Mouse (Mus musculus): ENCODE results near the gene Mrpl24. TPM values are rescaled to one million over a fixed set of nuclear protein-coding genes. Genes with fewer than 3 reads are reported as not detected.

The Mrpl24 gene
- polyA plus RNA-seq, 1 experiment = 69.7 TPM

GRCm38 (mm10) chr3:87934026-87934425, 14.7 kb downstream of the Mrpl24 start:
- TF ChIP-seq CEBPB (IDR thresholded peaks at IDR 0.05; ENCODE audit: low read depth) (no peak), MYOD1 (IDR thresholded peaks at IDR 0.05; ENCODE audit: control insufficient read depth, insufficient read length, low read depth) (no peak), CTCF (IDR thresholded peaks at IDR 0.05; ENCODE audit: control insufficient read depth, insufficient read depth, insufficient read length) (no peak), FOSL1 (IDR thresholded peaks at IDR 0.05; ENCODE audit: insufficient read depth, low read length, poor library complexity, severe bottlenecking) (no peak), MAX (IDR thresholded peaks at IDR 0.05) (no peak), USF1 (IDR thresholded peaks at IDR 0.05; ENCODE audit: low read depth) (no peak), MYOG (IDR thresholded peaks at IDR 0.05; ENCODE audit: control insufficient read depth, extremely low read depth, insufficient read length) (no peak)

GRCm38 (mm10) chr3:87934501-87934900, 15.2 kb downstream of the Mrpl24 start:
- H3K79me2 ChIP-seq (ENCODE audit: control insufficient read depth, insufficient read depth) = peaks cover 99% of the 10 kb centered on the region
- H3K27me3 ChIP-seq (ENCODE audit: control insufficient read depth, insufficient read depth, insufficient read length) = no peaks in the 10 kb centered on the region
- H3ac ChIP-seq (ENCODE audit: control insufficient read depth, insufficient read length, low read depth) = no peak overlapping the region
- peaks cover 80% of the 10 kb centered on the region for H3K36me3 ChIP-seq (ENCODE audit: control insufficient read depth, insufficient read depth)
- no peak overlapping the region for H3K4me3 ChIP-seq (ENCODE audit: insufficient read depth, poor library complexity, severe bottlenecking)
- H3K79me3 ChIP-seq (ENCODE audit: low read depth) = peaks cover 74% of the 10 kb centered on the region
- TF ChIP-seq MAX (IDR thresholded peaks at IDR 0.05) (no peak), USF1 (IDR thresholded peaks at IDR 0.05; ENCODE audit: low read depth) (no peak), MYOG (IDR thresholded peaks at IDR 0.05; ENCODE audit: control insufficient read depth, extremely low read depth, insufficient read length) (no peak), FOSL1 (IDR thresholded peaks at IDR 0.05; ENCODE audit: insufficient read depth, low read length, poor library complexity, severe bottlenecking) (no peak), MYOD1 (IDR thresholded peaks at IDR 0.05; ENCODE audit: control insufficient read depth, insufficient read length, low read depth) (no peak), CTCF (IDR thresholded peaks at IDR 0.05; ENCODE audit: control insufficient read depth, insufficient read depth, insufficient read length) (no peak), CEBPB (IDR thresholded peaks at IDR 0.05; ENCODE audit: low read depth) (no peak)

More at GRCm38 (mm10) chr3:87934026-87934425, 14.7 kb downstream of the Mrpl24 start:
- Histone ChIP-seq H3K27me3 (ENCODE audit: control insufficient read depth, insufficient read depth, insufficient read length) (no peaks in the 10 kb centered on the region), H3K79me3 (ENCODE audit: low read depth) (peaks cover 79% of the 10 kb centered on the region), H3K4me3 (ENCODE audit: insufficient read depth, poor library complexity, severe bottlenecking) (no peak overlapping the region), H3K79me2 (ENCODE audit: control insufficient read depth, insufficient read depth) (peaks cover 99% of the 10 kb centered on the region), H3ac (ENCODE audit: control insufficient read depth, insufficient read length, low read depth) (peak overlapping the region; percentile 3), H3K36me3 (ENCODE audit: control insufficient read depth, insufficient read depth) (peaks cover 76% of the 10 kb centered on the region)

- peaks cover 73% of the 10 kb centered on the region for H3K79me3 ChIP-seq (ENCODE audit: low read depth)
- no peak for TF ChIP-seq MYOD1 (IDR thresholded peaks at IDR 0.05; ENCODE audit: control insufficient read depth, insufficient read length, low read depth)
- no peak overlapping the region for H3K4me3 ChIP-seq (ENCODE audit: insufficient read depth, poor library complexity, severe bottlenecking)
- H3ac ChIP-seq (ENCODE audit: control insufficient read depth, insufficient read length, low read depth) = no peak overlapping the region
- peaks cover 87% of the 10 kb centered on the region for H3K36me3 ChIP-seq (ENCODE audit: control insufficient read depth, insufficient read depth)
- no peaks in the 10 kb centered on the region for H3K27me3 ChIP-seq (ENCODE audit: control insufficient read depth, insufficient read depth, insufficient read length)
- H3K79me2 ChIP-seq (ENCODE audit: control insufficient read depth, insufficient read depth) = peaks cover 93% of the 10 kb centered on the region
Observed at GRCm38 (mm10) chr3:87935201-87935600, 15.9 kb downstream of the Mrpl24 start.

GRCm38 (mm10) chr3:87935776-87936175, 16.5 kb downstream of the Mrpl24 start:
- TF ChIP-seq MAX (IDR thresholded peaks at IDR 0.05) = no peak
- TF ChIP-seq CTCF (IDR thresholded peaks at IDR 0.05; ENCODE audit: control insufficient read depth, insufficient read depth, insufficient read length) = peak; percentile 68
- peaks cover 92% of the 10 kb centered on the region for H3K36me3 ChIP-seq (ENCODE audit: control insufficient read depth, insufficient read depth)
- H3K79me2 ChIP-seq (ENCODE audit: control insufficient read depth, insufficient read depth) = peaks cover 87% of the 10 kb centered on the region
- H3K4me3 ChIP-seq (ENCODE audit: insufficient read depth, poor library complexity, severe bottlenecking) = no peak overlapping the region
- no peaks in the 10 kb centered on the region for H3K27me3 ChIP-seq (ENCODE audit: control insufficient read depth, insufficient read depth, insufficient read length)
- peaks cover 69% of the 10 kb centered on the region for H3K79me3 ChIP-seq (ENCODE audit: low read depth)
- no peak overlapping the region for H3ac ChIP-seq (ENCODE audit: control insufficient read depth, insufficient read length, low read depth)

GRCm38 (mm10) chr3:87940611-87941010, 21.3 kb downstream of the Mrpl24 start:
- H3K27me3 ChIP-seq (ENCODE audit: control insufficient read depth, insufficient read depth, insufficient read length) = no peaks in the 10 kb centered on the region
- H3K4me3 ChIP-seq (ENCODE audit: insufficient read depth, poor library complexity, severe bottlenecking) = no peak overlapping the region
- TF ChIP-seq CTCF (IDR thresholded peaks at IDR 0.05; ENCODE audit: control insufficient read depth, insufficient read depth, insufficient read length) (no peak), FOSL1 (IDR thresholded peaks at IDR 0.05; ENCODE audit: insufficient read depth, low read length, poor library complexity, severe bottlenecking) (no peak), CEBPB (IDR thresholded peaks at IDR 0.05; ENCODE audit: low read depth) (no peak), MYOD1 (IDR thresholded peaks at IDR 0.05; ENCODE audit: control insufficient read depth, insufficient read length, low read depth) (no peak), MYOG (IDR thresholded peaks at IDR 0.05; ENCODE audit: control insufficient read depth, extremely low read depth, insufficient read length) (no peak), MAX (IDR thresholded peaks at IDR 0.05) (no peak), USF1 (IDR thresholded peaks at IDR 0.05; ENCODE audit: low read depth) (no peak)
- peaks cover 26% of the 10 kb centered on the region for H3K79me3 ChIP-seq (ENCODE audit: low read depth)
- peaks cover 80% of the 10 kb centered on the region for H3K36me3 ChIP-seq (ENCODE audit: control insufficient read depth, insufficient read depth)
- H3ac ChIP-seq (ENCODE audit: control insufficient read depth, insufficient read length, low read depth) = no peak overlapping the region
- peaks cover 39% of the 10 kb centered on the region for H3K79me2 ChIP-seq (ENCODE audit: control insufficient read depth, insufficient read depth)

GRCm38 (mm10) chr3:87942471-87942870, 23.2 kb downstream of the Mrpl24 start:
- H3K79me2 ChIP-seq (ENCODE audit: control insufficient read depth, insufficient read depth) = peaks cover 20% of the 10 kb centered on the region
- no peak for TF ChIP-seq FOSL1 (IDR thresholded peaks at IDR 0.05; ENCODE audit: insufficient read depth, low read length, poor library complexity, severe bottlenecking)
- TF ChIP-seq MYOD1 (IDR thresholded peaks at IDR 0.05; ENCODE audit: control insufficient read depth, insufficient read length, low read depth) = no peak
- no peak for TF ChIP-seq USF1 (IDR thresholded peaks at IDR 0.05; ENCODE audit: low read depth)
- no peak for TF ChIP-seq MAX (IDR thresholded peaks at IDR 0.05)
- no peak for TF ChIP-seq CEBPB (IDR thresholded peaks at IDR 0.05; ENCODE audit: low read depth)
- no peak for TF ChIP-seq MYOG (IDR thresholded peaks at IDR 0.05; ENCODE audit: control insufficient read depth, extremely low read depth, insufficient read length)
- TF ChIP-seq CTCF (IDR thresholded peaks at IDR 0.05; ENCODE audit: control insufficient read depth, insufficient read depth, insufficient read length) = no peak
- H3ac ChIP-seq (ENCODE audit: control insufficient read depth, insufficient read length, low read depth) = no peak overlapping the region
- H3K4me3 ChIP-seq (ENCODE audit: insufficient read depth, poor library complexity, severe bottlenecking) = no peak overlapping the region
- H3K27me3 ChIP-seq (ENCODE audit: control insufficient read depth, insufficient read depth, insufficient read length) = no peaks in the 10 kb centered on the region
- H3K36me3 ChIP-seq (ENCODE audit: control insufficient read depth, insufficient read depth) = peaks cover 65% of the 10 kb centered on the region
- peaks cover 11% of the 10 kb centered on the region for H3K79me3 ChIP-seq (ENCODE audit: low read depth)

Measured in C2C12 (cell line).